In genomic region chr11:88583259-88583833, GRCm38 (mm10) we compare ENCODE assay signal across 8 mouse cellular contexts.
DNase-seq lines count a peak whose midpoint lies in the region; ATAC-seq and TF ChIP-seq lines count a peak whose summit lies in the region.

No protein-coding gene starts in this region.

- H3K4me1 ChIP-seq in testis, adult 2 months (ENCODE audit: control insufficient read depth, insufficient read depth, low read length), result peaks cover 2% of the 10 kb centered on the region
- peaks cover 74% of the 10 kb centered on the region for H3K4me1 ChIP-seq in limb, embryonic 15.5 days

- H3K9ac ChIP-seq in limb, embryonic 15.5 days, result no peak overlapping the region

- TF ChIP-seq POLR2A in testis, adult 2 months (IDR thresholded peaks at IDR 0.05; ENCODE audit: control insufficient read depth, low read depth, low read length), result no peak

- no peak overlapping the region for H3K4me3 ChIP-seq in testis, adult 2 months (ENCODE audit: control insufficient read depth, low read depth, low read length)
- no peak overlapping the region for H3K4me3 ChIP-seq in limb, embryonic 15.5 days

- TF ChIP-seq CTCF in testis, adult 2 months (IDR thresholded peaks at IDR 0.05; ENCODE audit: control insufficient read depth, insufficient read depth, insufficient replicate concordance, low read depth, low read length), result no peak

- 21% methylated on average over 8 of the region's 8 CpGs for WGBS in limb, embryonic 15.5 days

- no peak overlapping the region for H3K4me2 ChIP-seq in limb, embryonic 15.5 days

- H3K36me3 ChIP-seq in testis, adult 2 months (ENCODE audit: control insufficient read depth, insufficient read depth, low read length), result no peaks in the 10 kb centered on the region
- H3K36me3 ChIP-seq in limb, embryonic 15.5 days, result no peaks in the 10 kb centered on the region

- H3K9me3 ChIP-seq in limb, embryonic 15.5 days, result no peaks in the 10 kb centered on the region

- H3K27ac ChIP-seq in testis, adult 2 months (ENCODE audit: control insufficient read depth, insufficient read depth, low read depth, low read length), result peak overlapping the region; percentile 30
- 0 out of 2 replicates have a peak overlapping the region, but pooled peaks have one; percentile 18 for H3K27ac ChIP-seq in limb, embryonic 15.5 days

- H3K27me3 ChIP-seq in testis, adult 2 months (ENCODE audit: control insufficient read depth, insufficient read depth, low read length), result no peaks in the 10 kb centered on the region
- H3K27me3 ChIP-seq in limb, embryonic 15.5 days, result no peaks in the 10 kb centered on the region

- DNase-seq in frontal cortex, postnatal 25 days (ENCODE audit: low spot score in 2 of 2), result no peak
- no peak for DNase-seq in testis, postnatal 14 days (ENCODE audit: low spot score)
- DNase-seq in cerebellum, postnatal 36 days, result no peak
- no peak for DNase-seq in T-cell, adult 2 months (ENCODE audit: low spot score)
- DNase-seq in c-Kit-positive CD71-positive TER-119-positive erythroid progenitor cells, embryonic 14.5 days (ENCODE audit: low spot score), result no peak

- 0 out of 2 replicates have a peak, but pooled peaks have one; percentile 10 for ATAC-seq in frontal cortex, adult (ENCODE audit: low TSS enrichment)
- ATAC-seq in limb, embryonic 15.5 days (ENCODE audit: insufficient number of reproducible peaks, low FRiP score, low TSS enrichment, low read depth), result no peak
